Mouse (Mus musculus): ENCODE measurements around the gene Wdr24. TPM values are rescaled to one million over a fixed set of nuclear protein-coding genes. Genes with fewer than 3 reads are reported as not detected.

Gene Wdr24
- polyA plus RNA-seq, 1 experiment = 4.2 TPM

DNA sequence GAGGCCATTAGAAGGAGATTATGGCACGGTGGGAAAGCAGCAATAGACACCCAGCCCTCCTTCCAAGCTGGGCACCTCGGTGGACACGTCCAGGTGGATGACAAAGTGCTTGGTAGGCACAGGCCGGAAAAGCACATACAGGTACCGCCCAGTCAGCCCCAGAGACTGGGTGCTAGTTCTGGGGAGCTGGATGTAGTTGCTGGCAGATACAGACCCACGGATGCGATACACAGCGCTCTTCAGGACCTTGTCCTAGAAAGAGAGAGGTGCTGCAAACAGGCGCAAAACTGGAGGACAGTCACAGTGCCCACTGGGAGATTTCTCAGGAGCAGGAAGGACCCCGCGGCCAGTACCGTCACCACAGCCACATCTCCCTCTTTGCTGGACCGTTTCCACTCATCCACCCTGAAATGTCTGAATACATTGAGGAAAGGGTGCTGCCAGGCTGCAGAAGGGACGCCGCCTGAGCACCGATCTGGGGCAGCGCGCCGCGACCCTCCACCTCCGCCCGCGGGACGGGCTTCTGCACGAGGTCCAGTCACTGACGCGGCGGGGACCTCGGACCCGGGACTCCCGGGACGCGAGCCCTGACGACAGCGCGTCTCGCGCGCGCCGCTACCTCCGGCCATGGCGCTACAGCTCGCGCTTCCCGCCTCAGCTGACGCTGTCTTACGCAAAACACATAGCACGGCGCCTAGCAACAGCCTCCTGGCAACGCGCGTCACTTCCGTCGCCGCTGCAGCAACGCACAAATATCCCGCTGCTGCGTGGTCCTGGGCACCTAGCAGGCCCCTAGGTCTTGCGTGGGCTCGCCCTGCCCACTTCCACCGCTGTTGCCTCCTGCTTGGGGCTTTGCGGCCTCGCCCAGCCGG, 37.6 kb downstream of the Wdr24 start, which contains the start of gene Wdr90:
TSS of gene Wdr90 (minus strand) at position 670 of the 872 bp plus-strand sequence.
- TF ChIP-seq GATA1 (IDR thresholded peaks at IDR 0.05; ENCODE audit: low read length) = no peak

DNA sequence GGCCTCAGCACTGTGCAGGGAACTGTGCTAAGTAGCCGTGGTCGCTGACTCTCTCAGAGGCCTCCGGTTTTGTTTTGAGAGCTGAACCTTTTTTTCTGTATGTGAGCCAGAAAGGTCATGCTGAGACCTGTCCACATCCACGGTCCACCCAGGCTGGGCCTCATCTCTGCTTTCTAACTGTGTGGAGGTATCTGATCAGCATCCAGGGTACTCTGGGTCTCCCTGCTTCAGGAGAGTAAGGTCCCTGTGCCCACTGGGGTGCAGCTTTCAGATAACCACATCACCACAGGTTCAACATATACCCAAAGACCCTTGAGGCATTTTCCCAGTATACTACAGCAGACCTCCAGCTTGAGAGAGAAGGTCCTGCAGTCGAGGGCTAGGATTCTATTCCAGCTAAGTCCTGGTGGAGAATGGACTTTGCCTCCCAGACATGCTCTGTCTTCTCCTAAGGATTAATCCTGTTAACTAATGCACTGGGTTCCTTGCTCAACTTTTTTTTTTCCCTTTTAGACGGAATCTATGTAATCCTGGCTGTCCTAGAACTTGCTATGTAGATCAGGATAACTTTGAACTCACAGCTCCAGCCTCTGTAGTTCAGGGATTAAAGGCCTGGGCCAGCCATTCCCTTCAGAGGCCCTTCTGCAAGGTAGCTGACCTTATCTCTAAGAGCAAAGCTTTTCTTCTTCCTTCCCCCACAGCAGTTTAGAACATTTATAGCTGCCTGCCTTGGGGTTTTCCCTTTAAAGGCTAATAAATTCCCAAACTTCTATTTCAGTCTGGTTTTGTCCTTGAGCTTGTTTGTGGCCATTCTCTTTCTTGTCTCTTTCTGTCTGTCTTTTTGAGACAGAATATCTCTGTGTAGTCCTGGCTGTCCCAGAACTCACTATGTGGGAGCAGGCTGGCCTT, 38.5 kb downstream of the Wdr24 start:
- no peak for TF ChIP-seq GATA1 (IDR thresholded peaks at IDR 0.05; ENCODE audit: low read length)

- TF ChIP-seq GATA1 (IDR thresholded peaks at IDR 0.05; ENCODE audit: low read length) = no peak
Measured at GRCm38 (mm10) chr17:25863681-25864080, 40.3 kb downstream of the Wdr24 start.

DNA sequence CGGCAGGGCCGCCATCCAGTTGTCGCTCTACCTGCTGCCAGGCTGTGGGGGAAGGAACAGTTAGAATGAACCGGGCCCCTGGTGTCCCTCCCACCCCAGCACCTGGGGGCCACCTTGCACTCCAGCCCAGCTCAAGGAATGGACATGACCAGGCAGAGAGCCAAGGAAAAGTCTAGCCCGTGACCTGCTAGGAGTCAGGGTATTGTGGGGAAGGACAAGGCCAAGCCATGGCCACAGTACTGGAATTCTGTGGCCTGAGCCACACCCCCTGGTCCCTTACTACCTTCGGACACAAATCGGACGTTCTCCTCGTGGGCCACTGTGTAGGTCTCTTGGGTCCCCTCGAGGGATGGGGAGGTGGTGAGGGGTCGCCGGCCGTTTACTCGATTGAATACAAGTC, 40.9 kb downstream of the Wdr24 start:
- TF ChIP-seq GATA1 (IDR thresholded peaks at IDR 0.05; ENCODE audit: low read length) = no peak

GRCm38 (mm10) chr17:25865288-25865687, 41.9 kb downstream of the Wdr24 start:
- no peak for TF ChIP-seq GATA1 (IDR thresholded peaks at IDR 0.05; ENCODE audit: low read length)

- no peak for TF ChIP-seq GATA1 (IDR thresholded peaks at IDR 0.05; ENCODE audit: low read length)
Measured at GRCm38 (mm10) chr17:25866172-25866571, 42.7 kb downstream of the Wdr24 start.

GRCm38 (mm10) chr17:25867509-25867835, 44.0 kb downstream of the Wdr24 start:
- TF ChIP-seq GATA1 (IDR thresholded peaks at IDR 0.05; ENCODE audit: low read length) = no peak

DNA sequence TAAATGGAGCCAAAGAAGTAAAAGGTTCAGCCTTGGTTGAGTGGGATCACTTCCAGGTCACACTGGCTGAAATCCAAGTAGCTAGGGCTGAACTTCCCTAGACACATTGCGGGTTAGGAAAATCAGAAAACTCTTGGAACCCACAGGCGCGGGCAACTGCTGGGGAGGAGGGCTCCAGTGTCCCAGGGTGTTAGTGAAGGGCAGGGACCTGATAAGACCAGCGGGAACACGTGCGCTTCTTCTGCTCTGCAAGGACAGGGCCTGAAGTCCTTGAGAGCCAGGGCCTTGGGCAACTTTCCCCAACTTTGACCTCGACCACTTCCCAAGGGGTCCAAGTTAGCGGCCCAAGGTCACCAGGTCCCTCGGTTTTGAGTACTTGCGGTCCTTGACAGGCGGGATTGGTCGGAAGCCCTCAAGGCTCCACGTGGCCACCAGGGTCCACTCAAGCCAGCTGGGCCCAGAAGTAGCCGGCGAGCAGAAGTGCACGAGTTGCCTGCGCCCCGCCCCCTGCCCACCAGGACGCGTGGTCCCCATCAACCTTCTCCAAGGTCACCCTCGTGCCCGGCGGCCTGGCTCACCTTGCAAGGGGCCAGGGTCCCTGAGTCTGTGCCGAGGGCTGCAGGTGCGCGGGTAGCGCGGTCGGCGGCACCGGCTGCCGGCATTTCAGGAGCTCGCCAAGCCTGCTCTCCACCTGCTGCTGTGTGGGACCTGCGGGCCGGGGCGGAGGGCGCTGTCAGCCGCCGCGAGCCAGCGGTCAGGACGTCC, 44.6 kb downstream of the Wdr24 start:
- no peak for TF ChIP-seq GATA1 (IDR thresholded peaks at IDR 0.05; ENCODE audit: low read length)

- no peak for TF ChIP-seq GATA1 (IDR thresholded peaks at IDR 0.05; ENCODE audit: low read length)
Measured at GRCm38 (mm10) chr17:25868601-25869191, 45.3 kb downstream of the Wdr24 start, which contains the start of gene Mcrip2. TSS of gene Mcrip2 (minus strand) at chr17:25868764.

- TF ChIP-seq GATA1 (IDR thresholded peaks at IDR 0.05; ENCODE audit: low read length) = no peak
Measured at GRCm38 (mm10) chr17:25869498-25869897, 46.1 kb downstream of the Wdr24 start.

- no peak for TF ChIP-seq GATA1 (IDR thresholded peaks at IDR 0.05; ENCODE audit: low read length)
Measured at GRCm38 (mm10) chr17:25869954-25870353, 46.5 kb downstream of the Wdr24 start.

GRCm38 (mm10) chr17:25872676-25873075, 49.2 kb downstream of the Wdr24 start:
- no peak for TF ChIP-seq GATA1 (IDR thresholded peaks at IDR 0.05; ENCODE audit: low read length)

- no peak for TF ChIP-seq GATA1 (IDR thresholded peaks at IDR 0.05; ENCODE audit: low read length)
Measured at GRCm38 (mm10) chr17:25873405-25874147, 50.1 kb downstream of the Wdr24 start.

- no peak for TF ChIP-seq GATA1 (IDR thresholded peaks at IDR 0.05; ENCODE audit: low read length)
Measured at GRCm38 (mm10) chr17:25874148-25874720, 50.8 kb downstream of the Wdr24 start.

All from G1E-ER4 (cell line).